Mouse (Mus musculus): ENCODE measurements around the gene Ccar1. TPM values are rescaled to one million over a fixed set of nuclear protein-coding genes. Genes with fewer than 3 reads are reported as not detected.

Gene Ccar1
- 10 to 100 TPM; 68.5 to 73.3 TPM for total RNA-seq (2023)

GRCm38 (mm10) chr10:62792177-62793090, at the start of gene Ccar1:
Ccar1 (minus strand) TSS chr10:62792286.

DNA sequence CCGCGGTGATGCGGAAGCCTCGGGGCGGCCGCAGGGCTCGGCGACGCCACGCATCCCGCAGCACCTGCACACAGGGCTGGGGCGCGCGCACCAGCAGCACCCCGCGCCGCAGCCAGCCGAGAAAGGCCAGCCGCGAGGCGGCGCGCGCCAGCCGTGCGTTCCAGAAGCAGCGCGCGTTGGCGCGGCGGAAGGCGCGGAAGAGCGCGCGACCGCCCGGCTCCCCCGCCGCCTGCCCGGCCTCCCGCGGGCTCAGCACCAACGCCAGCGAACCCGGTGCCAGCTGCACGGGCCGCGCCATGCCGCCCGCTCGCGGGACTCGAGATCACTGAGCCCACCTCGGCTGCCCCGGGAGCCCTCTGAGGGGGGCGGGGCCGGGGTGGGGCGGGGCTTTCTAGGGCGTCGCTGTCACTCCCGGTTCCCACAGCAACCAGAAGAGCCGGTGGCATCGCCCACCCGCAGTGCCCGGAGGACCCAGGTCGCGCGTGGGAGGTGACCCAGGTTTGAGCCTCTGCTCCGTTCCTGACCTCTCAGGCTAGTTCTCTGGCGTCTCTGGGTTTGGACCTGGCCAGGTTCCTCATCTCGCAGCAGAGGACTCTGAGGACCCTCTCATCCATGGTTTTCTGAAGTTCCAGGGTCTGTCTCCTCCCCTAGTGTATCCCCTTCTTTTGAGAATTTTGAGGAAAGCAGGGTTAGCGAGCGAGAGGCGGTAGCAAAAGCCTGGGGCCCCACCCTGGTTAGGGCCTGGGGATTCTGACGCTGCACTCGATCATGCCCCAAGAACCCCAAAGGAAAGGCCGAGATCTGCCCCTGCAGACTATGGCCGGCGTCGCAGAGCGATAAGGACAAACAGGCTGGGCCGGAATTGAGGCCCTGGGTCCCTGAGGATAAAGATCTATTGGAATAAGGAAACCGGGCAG, 66.1 kb downstream of the Ccar1 start, which contains the start of gene Stox1:
Stox1 (minus strand) TSS at position 358 of the 917 bp plus-strand sequence.

Other genes with a start within 250 kb of the Ccar1 start
- gene Kif1bp, start 213.8 kb downstream of the Ccar1 start, total RNA-seq (2023), result 10 to 100 TPM; 18.1 to 19.9 TPM
- gene Ddx21, start 190.0 kb downstream of the Ccar1 start, total RNA-seq (2023), result 10 to 100 TPM; 37.4 to 40.2 TPM
- gene Ddx50, start 141.1 kb downstream of the Ccar1 start, total RNA-seq (2023), result 10 to 100 TPM; 50.3 to 60.4 TPM
- under 1 TPM in 1 of 2 experiments, not detected in 1; 0.46 TPM for gene Stox1, start 66.2 kb downstream of the Ccar1 start, total RNA-seq (2023)
- gene Tet1, start 116.7 kb upstream of the Ccar1 start, total RNA-seq (2023), result 1 to 10 TPM; 1.9 to 3.1 TPM
- 10 to 100 TPM; 13.0 to 17.1 TPM for gene Slc25a16, start 128.3 kb upstream of the Ccar1 start, total RNA-seq (2023)
- 10 to 100 TPM; 56.4 to 57.7 TPM for gene Dna2, start 154.7 kb upstream of the Ccar1 start, total RNA-seq (2023)
- 1 to 10 TPM; 4.6 to 6.1 TPM for gene Rufy2, start 187.9 kb upstream of the Ccar1 start, total RNA-seq (2023)
- 10 to 100 TPM; 31.2 to 31.3 TPM for gene Hnrnph3, start 231.9 kb upstream of the Ccar1 start, total RNA-seq (2023)
- gene Pbld2, start 232.0 kb upstream of the Ccar1 start, total RNA-seq (2023), result 1 to 10 TPM in 1 of 2 experiments, under 1 TPM in 1; 0.68 to 1.1 TPM